14 mouse cellular contexts compared by ENCODE assay signal in genomic region chr6:48630831-48631230, GRCm38 (mm10). TPM values are rescaled to one million over a fixed set of nuclear protein-coding genes. Genes with fewer than 3 reads are reported as not detected.
"Had no signal": no experiment of that assay in that cellular context is flagged by ENCODE, and none has a peak within 500 bp of the region (broad histone marks: within the 10 kb centered on the region; RNA-seq: fewer than 3 reads in every experiment).

No protein-coding gene starts in this region.

- DNase-seq: lung, adult 18-20 months; lung, embryonic 14.5 days; lung, postnatal 10 days; midbrain, embryonic 14.5 days; retina, postnatal 1 day; right cerebral cortex, adult 18-20 months; right cerebral cortex, postnatal 25 days; right cerebral cortex, postnatal 4 days; spleen, adult 18-20 months; thymus, adult 18-20 months; thymus, postnatal 14 days; thymus, postnatal 36 days had no signal

RNA-seq across cellular contexts. Expression of gene AI854703, which starts 4.3 kb away (rescaled TPM):
- total RNA-seq: megakaryocyte, adult 5-6 weeks had no signal

RNA-seq across cellular contexts. Expression of gene Gm44965, which starts 37.1 kb away (rescaled TPM):
- total RNA-seq: megakaryocyte, adult 5-6 weeks; megakaryocyte-erythroid progenitor cell, adult 5-6 weeks had no signal
